Mouse (Mus musculus): ENCODE results near the gene Ampd2.

Gene Ampd2

DNA sequence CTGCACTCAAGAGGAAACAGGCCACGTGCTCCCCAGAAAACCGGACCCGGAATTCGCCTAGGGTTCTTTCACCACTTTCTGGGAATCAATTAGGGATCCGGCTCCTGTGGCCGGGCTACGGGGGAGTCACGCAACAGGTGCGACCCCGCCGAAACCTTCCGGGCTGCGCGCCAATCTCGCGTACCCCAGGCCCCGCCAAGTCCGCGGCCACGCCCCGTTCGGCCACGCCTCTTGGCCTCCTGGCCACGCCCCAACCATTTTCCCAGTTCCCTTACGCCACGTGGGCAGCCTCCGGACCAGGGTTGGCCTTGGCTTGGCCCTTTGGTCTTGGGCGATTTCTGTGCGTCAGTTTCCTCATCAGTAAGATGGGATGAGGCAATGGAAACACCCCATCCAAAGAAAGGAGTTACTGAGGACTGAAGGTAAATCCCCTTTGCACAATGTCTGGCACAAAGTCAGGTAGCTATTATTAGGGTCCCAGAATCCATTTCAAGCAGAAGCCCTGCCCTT lies at the start of gene Ampd2:
Gene Ampd2 (minus strand): TSS at position 182 of the 510 bp plus-strand sequence.
- peak; percentile 58 to 69 for DNase-seq (ENCODE audit: low spot score in 2 of 2)

GRCm38 (mm10) chr3:108134701-108135100 lies 48.2 kb upstream of the Ampd2 start:
- no peak for DNase-seq (ENCODE audit: low spot score in 2 of 2)

GRCm38 (mm10) chr3:108132484-108132883 lies 46.0 kb upstream of the Ampd2 start:
- DNase-seq (ENCODE audit: low spot score in 2 of 2), result no peak

DNA sequence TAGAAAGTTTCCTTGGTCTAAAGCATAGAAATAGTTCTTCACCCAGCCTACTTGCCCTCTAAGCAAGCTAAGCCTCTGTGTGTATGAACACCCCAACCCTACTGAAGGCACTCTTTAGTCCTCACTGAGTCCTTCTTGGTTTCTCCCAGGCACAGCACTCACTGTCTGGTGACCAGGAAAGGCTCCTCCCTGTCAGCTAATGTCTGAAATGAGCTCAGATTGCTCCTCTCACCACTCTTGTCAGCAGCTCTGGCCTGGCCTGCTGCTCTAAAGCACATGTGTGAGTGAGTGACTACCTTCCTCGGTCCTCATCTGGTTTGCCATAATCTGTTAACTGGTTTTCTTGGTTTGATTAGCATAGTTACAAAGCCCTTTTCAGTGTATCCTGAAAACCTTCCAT lies 45.4 kb upstream of the Ampd2 start:
- DNase-seq (ENCODE audit: low spot score in 2 of 2), result no peak

GRCm38 (mm10) chr3:108131216-108131615 lies 44.8 kb upstream of the Ampd2 start:
- DNase-seq (ENCODE audit: low spot score in 2 of 2), result no peak

- no peak for DNase-seq (ENCODE audit: low spot score in 2 of 2)
Measured at GRCm38 (mm10) chr3:108129804-108130203, 43.4 kb upstream of the Ampd2 start.

DNA sequence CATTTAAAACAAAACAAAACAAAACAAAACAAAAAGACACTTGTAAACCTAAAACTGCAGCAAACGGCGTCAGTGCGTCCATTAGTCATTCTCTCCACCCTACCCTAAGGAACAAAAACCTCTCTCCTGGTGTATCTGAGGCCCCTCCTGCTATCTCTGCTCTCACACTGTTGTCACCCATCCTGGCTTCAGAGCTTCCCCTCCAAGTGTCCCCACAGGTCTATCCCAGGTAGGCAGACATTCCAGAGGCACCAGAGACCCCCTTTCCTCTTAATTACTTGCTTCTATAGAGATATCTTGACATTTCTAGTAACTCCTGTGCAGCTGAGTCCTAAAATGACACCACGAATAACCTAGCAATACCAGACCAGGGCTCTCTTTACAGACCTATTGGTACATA lies 42.9 kb upstream of the Ampd2 start:
- no peak for DNase-seq (ENCODE audit: low spot score in 2 of 2)

- no peak for DNase-seq (ENCODE audit: low spot score in 2 of 2)
Measured at GRCm38 (mm10) chr3:108128520-108128919, 42.1 kb upstream of the Ampd2 start.

DNA sequence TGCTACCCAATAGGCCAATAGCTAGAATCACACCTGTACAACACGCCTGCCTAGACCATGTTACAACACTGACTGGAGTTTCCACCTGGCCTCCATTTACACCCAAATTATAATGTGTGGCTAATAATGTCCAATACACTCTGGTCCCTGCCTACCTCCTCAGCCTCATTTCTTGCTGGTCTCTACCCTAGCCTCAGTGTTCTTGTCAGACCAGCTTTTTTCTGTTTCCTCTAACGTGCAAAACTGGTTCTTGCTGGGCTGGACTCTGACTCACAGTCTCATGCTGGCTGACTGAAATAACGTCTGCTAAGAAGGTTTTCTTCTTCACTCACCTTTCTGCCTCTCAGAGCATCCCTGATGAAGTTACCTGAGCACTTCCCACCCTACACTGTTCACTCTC lies 39.9 kb upstream of the Ampd2 start:
- DNase-seq (ENCODE audit: low spot score in 2 of 2), result no peak

GRCm38 (mm10) chr3:108124131-108124530 lies 37.7 kb upstream of the Ampd2 start:
- DNase-seq (ENCODE audit: low spot score in 2 of 2), result no peak

DNA sequence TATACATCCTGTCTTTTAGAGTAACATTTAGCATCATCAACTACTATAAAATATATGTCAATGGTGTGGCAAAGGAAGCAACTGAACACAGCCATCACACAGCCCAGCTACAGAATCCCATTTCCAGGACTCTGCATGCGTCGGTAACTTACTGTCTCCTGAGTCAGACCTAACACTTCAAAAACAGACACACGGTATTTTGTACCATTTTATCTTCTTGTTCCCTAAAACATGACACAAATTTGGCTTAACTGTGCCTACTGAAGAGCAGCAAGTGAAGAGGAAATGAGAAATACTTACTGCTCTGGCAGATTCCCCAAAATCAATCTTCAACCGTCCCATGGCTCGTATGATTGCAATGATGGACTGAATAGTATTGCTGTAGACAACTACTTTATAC lies 36.8 kb upstream of the Ampd2 start:
- no peak for DNase-seq (ENCODE audit: low spot score in 2 of 2)

- DNase-seq (ENCODE audit: low spot score in 2 of 2), result no peak
Measured at GRCm38 (mm10) chr3:108121101-108121500, 34.6 kb upstream of the Ampd2 start.

GRCm38 (mm10) chr3:108117465-108117864 lies 31.0 kb upstream of the Ampd2 start:
- no peak for DNase-seq (ENCODE audit: low spot score in 2 of 2)

DNA sequence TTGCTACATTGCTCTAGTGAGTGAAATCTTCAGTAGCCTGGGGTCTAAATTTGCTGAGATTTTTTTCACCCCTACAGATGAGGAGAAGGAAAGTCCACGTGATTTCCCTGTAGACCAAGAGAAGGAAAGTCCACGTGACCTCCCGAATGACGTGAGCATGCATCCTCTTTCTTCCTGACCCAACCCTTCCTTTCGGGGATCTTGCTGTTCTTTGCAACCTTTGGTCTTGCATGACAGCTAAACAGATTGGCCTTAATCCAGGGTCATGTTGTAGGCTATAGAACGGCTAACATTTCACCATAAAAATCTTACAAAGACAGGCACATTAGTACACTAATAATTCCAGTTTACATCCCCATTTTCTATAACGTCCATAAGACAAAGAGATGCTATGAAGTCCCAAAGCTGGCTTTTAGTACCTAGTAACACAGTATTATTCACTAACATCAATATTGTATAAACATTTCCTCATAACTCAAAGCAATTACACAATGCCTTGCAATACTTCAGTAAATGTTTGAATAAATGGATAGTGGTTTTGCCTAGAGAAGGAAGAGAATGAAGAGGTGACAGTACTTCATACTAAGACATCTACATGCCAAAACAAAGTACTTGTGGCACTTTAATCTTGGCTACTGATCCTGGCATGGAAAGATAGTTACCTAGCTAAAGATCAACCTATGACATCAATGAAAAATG lies 27.3 kb upstream of the Ampd2 start:
- DNase-seq (ENCODE audit: low spot score in 2 of 2), result no peak

- DNase-seq (ENCODE audit: low spot score in 2 of 2), result no peak
Measured at GRCm38 (mm10) chr3:108112666-108113065, 26.2 kb upstream of the Ampd2 start.

GRCm38 (mm10) chr3:108112246-108112645 lies 25.8 kb upstream of the Ampd2 start:
- DNase-seq (ENCODE audit: low spot score in 2 of 2), result no peak

DNA sequence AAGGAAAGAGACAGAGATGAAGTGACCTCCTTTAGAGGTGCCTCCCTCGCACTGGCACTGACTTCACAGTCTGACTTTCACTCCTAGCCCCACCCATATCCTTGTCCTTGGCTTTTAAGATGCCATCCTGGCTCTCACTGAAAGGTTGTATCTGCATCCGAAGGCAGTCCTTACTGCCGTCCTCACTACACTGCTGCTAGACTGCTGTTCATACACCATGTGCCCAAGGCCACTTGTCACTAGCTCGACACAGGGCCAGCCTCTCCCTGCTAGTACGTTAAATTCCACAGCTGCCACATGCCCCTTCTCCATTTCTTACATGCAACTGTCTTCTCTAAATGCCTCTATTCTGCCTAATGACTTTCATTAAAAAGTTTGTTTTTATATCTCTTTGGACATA lies 24.9 kb upstream of the Ampd2 start:
- DNase-seq (ENCODE audit: low spot score in 2 of 2), result no peak

DNA sequence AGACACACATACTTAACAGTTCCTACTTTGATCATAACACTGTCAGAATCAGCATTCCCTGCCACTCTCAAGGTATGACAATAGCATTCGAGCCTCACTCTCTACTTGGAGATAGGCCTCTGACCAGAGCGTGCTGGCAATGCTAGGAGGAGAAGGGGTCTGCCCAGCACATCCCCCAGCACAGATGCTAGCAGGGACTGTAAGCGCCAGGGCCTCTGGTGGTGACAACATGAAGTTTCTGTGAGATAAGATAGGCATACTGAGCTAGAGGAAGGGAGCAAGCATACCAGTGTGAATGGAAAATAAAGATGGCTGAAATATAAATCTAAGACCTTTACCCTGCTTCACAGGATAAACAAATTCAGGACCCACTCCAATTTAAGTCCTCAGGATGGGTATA lies 18.8 kb upstream of the Ampd2 start:
- no peak for DNase-seq (ENCODE audit: low spot score in 2 of 2)

DNA sequence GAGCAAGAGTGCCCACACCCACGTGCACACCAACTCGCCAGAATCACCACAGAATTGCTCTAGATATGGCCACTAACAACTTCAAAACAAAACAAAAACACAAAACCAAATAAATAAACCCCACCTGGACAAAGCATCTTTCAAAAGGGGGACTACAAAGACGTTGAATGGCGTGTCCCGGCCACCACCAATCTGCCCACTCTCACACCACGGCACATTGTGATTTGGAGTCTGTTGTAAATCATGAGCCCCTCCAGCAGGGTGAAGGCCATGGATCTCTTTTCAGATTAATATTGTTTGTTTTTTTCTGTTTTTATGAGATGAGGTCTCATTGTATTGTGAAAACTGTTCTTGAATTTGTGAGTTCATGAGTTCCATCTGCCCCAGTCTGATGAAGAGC lies 15.6 kb upstream of the Ampd2 start:
- no peak for DNase-seq (ENCODE audit: low spot score in 2 of 2)

- DNase-seq (ENCODE audit: low spot score in 2 of 2), result no peak
Measured at GRCm38 (mm10) chr3:108101594-108101993, 15.1 kb upstream of the Ampd2 start.

GRCm38 (mm10) chr3:108098316-108098715 lies 11.9 kb upstream of the Ampd2 start:
- no peak for DNase-seq (ENCODE audit: low spot score in 2 of 2)

GRCm38 (mm10) chr3:108097656-108098055 lies 11.2 kb upstream of the Ampd2 start:
- no peak for DNase-seq (ENCODE audit: low spot score in 2 of 2)

- DNase-seq (ENCODE audit: low spot score in 2 of 2), result peak in 1 of 2 experiments; percentile 19
Measured at GRCm38 (mm10) chr3:108096726-108097125, 10.3 kb upstream of the Ampd2 start.

GRCm38 (mm10) chr3:108096226-108096625 lies 9.8 kb upstream of the Ampd2 start:
- no peak for DNase-seq (ENCODE audit: low spot score in 2 of 2)

Data from spleen, postnatal 36 days (tissue).